Mouse (Mus musculus): Measurements from ENCODE around the gene Tpst2. TPM values are rescaled to one million over a fixed set of nuclear protein-coding genes. Genes with fewer than 3 reads are reported as not detected.
"Not testable (repeated sequence)": the region's sequence is repeated elsewhere in the genome, so short reads cannot be mapped to it uniquely, and the experiment has no call there.

Gene Tpst2
- total RNA-seq, 2 experiments from 2014 or later, result 41.1 to 43.0 TPM

GRCm38 (mm10) chr5:112295564-112295963 is 19.1 kb downstream of the Tpst2 start:
- DNase-seq (ENCODE audit: low spot score in 2 of 2), result no peak

GRCm38 (mm10) chr5:112296404-112297181 is 20.1 kb downstream of the Tpst2 start:
- no peak for DNase-seq (ENCODE audit: low spot score in 2 of 2)

- DNase-seq (ENCODE audit: low spot score in 2 of 2), result no peak
Measured at GRCm38 (mm10) chr5:112297257-112297656, 20.8 kb downstream of the Tpst2 start.

GRCm38 (mm10) chr5:112298226-112298988 is 21.9 kb downstream of the Tpst2 start:
- no peak for DNase-seq (ENCODE audit: low spot score in 2 of 2)

GRCm38 (mm10) chr5:112299399-112299798 is 22.9 kb downstream of the Tpst2 start:
- no peak for DNase-seq (ENCODE audit: low spot score in 2 of 2)

- no peak for DNase-seq (ENCODE audit: low spot score in 2 of 2)
Measured at GRCm38 (mm10) chr5:112300112-112300511, 23.6 kb downstream of the Tpst2 start.

- DNase-seq (ENCODE audit: low spot score in 2 of 2), result no peak
Measured at GRCm38 (mm10) chr5:112300721-112301308, 24.3 kb downstream of the Tpst2 start.

GRCm38 (mm10) chr5:112301694-112302093 is 25.2 kb downstream of the Tpst2 start:
- no peak for DNase-seq (ENCODE audit: low spot score in 2 of 2)

GRCm38 (mm10) chr5:112302310-112302709 is 25.8 kb downstream of the Tpst2 start:
- no peak for DNase-seq (ENCODE audit: low spot score in 2 of 2)

- DNase-seq (ENCODE audit: low spot score in 2 of 2), result no peak
Measured at GRCm38 (mm10) chr5:112305842-112306241, 29.4 kb downstream of the Tpst2 start.

- DNase-seq (ENCODE audit: low spot score in 2 of 2), result no peak
Measured at GRCm38 (mm10) chr5:112313222-112313885, 36.9 kb downstream of the Tpst2 start.

- DNase-seq (ENCODE audit: low spot score in 2 of 2), result no peak
Measured at GRCm38 (mm10) chr5:112316468-112316867, 40.0 kb downstream of the Tpst2 start.

- no peak for DNase-seq (ENCODE audit: low spot score in 2 of 2)
Measured at GRCm38 (mm10) chr5:112317328-112317727, 40.8 kb downstream of the Tpst2 start.

- DNase-seq (ENCODE audit: low spot score in 2 of 2), result not testable (repeated sequence)
Measured at GRCm38 (mm10) chr5:112319343-112319742, 42.9 kb downstream of the Tpst2 start.

GRCm38 (mm10) chr5:112320379-112320778 is 43.9 kb downstream of the Tpst2 start:
- no peak for DNase-seq (ENCODE audit: low spot score in 2 of 2)

GRCm38 (mm10) chr5:112320936-112321335 is 44.4 kb downstream of the Tpst2 start:
- DNase-seq (ENCODE audit: low spot score in 2 of 2), result peak; percentile 64 to 86

GRCm38 (mm10) chr5:112321376-112321775 is 44.9 kb downstream of the Tpst2 start:
- DNase-seq (ENCODE audit: low spot score in 2 of 2), result no peak

GRCm38 (mm10) chr5:112323246-112323645 is 46.8 kb downstream of the Tpst2 start:
- DNase-seq (ENCODE audit: low spot score in 2 of 2), result no peak

- DNase-seq (ENCODE audit: low spot score in 2 of 2), result no peak
Measured at GRCm38 (mm10) chr5:112324637-112325545, 48.4 kb downstream of the Tpst2 start.
